16 mouse cellular contexts compared by ENCODE assay signal in genomic region chr3:97978710-97979109, GRCm38 (mm10).
"Had no signal": no experiment of that assay in that cellular context is flagged by ENCODE, and none has a peak within 500 bp of the region (broad histone marks: within the 10 kb centered on the region; RNA-seq: fewer than 3 reads in every experiment).

No protein-coding gene starts in this region.

- H3K4me1 ChIP-seq: intestine, embryonic 15.5 days; limb, embryonic 12.5 days; midbrain, embryonic 12.5 days had no signal

- H3K27ac ChIP-seq: intestine, embryonic 15.5 days; layer of hippocampus, adult 2 months; limb, embryonic 12.5 days; liver, embryonic 13.5 days; lung, embryonic 15.5 days; midbrain, embryonic 12.5 days; stomach, postnatal 0 days had no signal

- DNase-seq: kidney, adult 18-20 months; kidney, postnatal 10 days; kidney, postnatal 4 days; liver; liver, embryonic 13.5 days; liver, postnatal 0 days; right cerebral cortex, adult 18-20 months; right cerebral cortex, postnatal 25 days; thymus, postnatal 14 days had no signal

- ATAC-seq: intestine, embryonic 15.5 days; liver, postnatal 0 days; midbrain, embryonic 16.5 days had no signal

- H3K4me3 ChIP-seq: intestine, embryonic 15.5 days; layer of hippocampus, adult 2 months; limb, embryonic 12.5 days; liver, embryonic 13.5 days; lung, embryonic 15.5 days; midbrain, embryonic 12.5 days had no signal
